Mouse (Mus musculus) forebrain, postnatal 0 days (tissue): ENCODE data around the gene Zfp239. TPM values are rescaled to one million over a fixed set of nuclear protein-coding genes. Genes with fewer than 3 reads are reported as not detected.

ENCODE experiments used
- ATAC-seq: fragments of 200-750 bp; cut with Nextera tagmentation; 2 replicates; pipeline ENCODE4 v1.8.0; 2017; ENCODE audit warnings: mild to moderate bottlenecking, moderate library complexity
- DNase-seq: peaks from one replicate; pipeline ENCODE4 v3.0.0-alpha.2; 2015
- H3K27ac ChIP-seq: fragments of 300-500 bp; sonication (generic); 2 replicates; pipeline ENCODE4 v1.5.1; 2014; ENCODE audit warnings: low read depth, mild to moderate bottlenecking, antibody characterized with exemption, low read length, moderate library complexity, mixed read lengths
- H3K27me3 ChIP-seq: fragments of 300-500 bp; sonication (generic); 2 replicates; pipeline ENCODE4 v1.6.1; 2014; ENCODE audit warnings: mild to moderate bottlenecking, low read length, mixed read lengths; ENCODE audit not compliant: insufficient read depth
- H3K36me3 ChIP-seq: fragments of 300-500 bp; sonication (generic); 2 replicates; pipeline ENCODE4 v1.6.1; 2014; ENCODE audit warnings: mild to moderate bottlenecking, moderate library complexity; ENCODE audit not compliant: insufficient read depth
- H3K4me1 ChIP-seq: fragments of 300-500 bp; sonication (generic); 2 replicates; pipeline ENCODE4 v1.6.1; 2014; ENCODE audit warnings: antibody characterized with exemption; ENCODE audit not compliant: insufficient read depth
- H3K4me2 ChIP-seq: fragments of 300-500 bp; sonication (generic); 2 replicates; pipeline ENCODE4 v1.6.1; 2014; ENCODE audit warnings: low read depth, mild to moderate bottlenecking, moderate library complexity
- H3K4me3 ChIP-seq: fragments of 300-500 bp; sonication (generic); 2 replicates; pipeline ENCODE4 v1.5.1; 2014; ENCODE audit warnings: low read depth, low read length, mixed read lengths
- H3K9ac ChIP-seq: fragments of 300-500 bp; sonication (generic); 2 replicates; pipeline ENCODE4 v1.6.1; 2014; ENCODE audit warnings: mild to moderate bottlenecking
- H3K9me3 ChIP-seq: fragments of 300-500 bp; sonication (generic); 2 replicates; pipeline ENCODE4 v1.6.1; 2016; ENCODE audit warnings: low read length
- CTCF ChIP-seq: sonication (generic); IDR thresholded peaks from 2 replicates; pipeline ENCODE4 v1.5.1; 2016; ENCODE audit warnings: antibody characterized with exemption, control low read depth, low read depth
- WGBS: fragments of 180-500 bp; shearing (Covaris S2); extraction: QIAGEN DNeasy Blood & Tissue Kit; methylation state at CpG from one replicate; pipeline ENCODE4 v1.1.7; 2014; 5-methylcytosine and 5-hydroxymethylcytosine counted together
- polyA plus RNA-seq: library from polyadenylated mRNA; unstranded; fragments of >200 nt; fragmentation: Nextera tagmentation; extraction: Ambion mirVana; gene quantifications from 2 replicates; pipeline ENCODE4 v1.2.1, GENCODE M21; 2015
- total RNA-seq: library from RNA; depleted of rRNA; stranded (reverse); fragments of >200 nt; gene quantifications from 2 replicates; pipeline ENCODE4 v1.2.3, GENCODE M21; 2014

The Zfp239 gene
- total and polyA plus RNA-seq, 2 experiments from 2014 or later, result 16.2 to 24.2 TPM

DNA sequence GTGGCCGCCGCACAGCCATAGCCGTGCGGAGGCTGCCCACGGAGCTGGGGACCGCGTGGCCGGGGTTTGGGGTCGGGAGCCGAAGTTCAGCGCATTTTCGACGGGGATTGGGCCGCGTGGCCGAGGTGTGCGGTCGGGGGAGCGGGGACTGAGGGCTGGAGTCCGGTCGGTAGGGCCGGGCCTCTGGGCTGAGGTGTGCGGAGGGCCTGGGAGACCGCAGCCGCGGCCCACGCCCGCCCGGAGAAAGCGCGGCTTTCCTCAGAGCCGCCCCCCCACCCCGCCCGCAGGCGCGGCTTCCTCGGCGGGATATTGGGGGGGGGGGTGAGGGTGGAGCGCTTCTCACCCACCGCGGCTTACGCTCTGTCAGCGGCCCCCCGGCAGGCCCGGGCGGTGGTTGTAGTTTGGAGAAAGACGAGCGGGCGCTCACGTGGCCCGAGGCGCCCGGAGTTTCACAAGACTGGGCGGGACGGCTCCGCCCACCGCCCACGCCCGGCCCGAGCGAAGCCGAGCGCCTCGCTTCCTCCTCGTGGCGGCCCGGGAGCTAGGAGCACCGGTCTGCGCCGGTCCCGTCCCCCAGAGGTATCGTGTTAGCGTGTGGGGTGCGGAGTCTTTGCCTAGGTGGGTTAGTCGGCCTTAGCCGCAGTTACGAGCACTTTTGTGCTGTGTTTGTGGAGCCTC, 45.5 kb downstream of the Zfp239 start:
- Histone ChIP-seq H3K4me1 (peaks cover 13% of the 10 kb centered on the region; the same call in 1 of the 2 replicates), H3K9ac (peak overlapping the region; percentile 74), H3K4me3 (peak overlapping the region; percentile 97), H3K36me3 (no peaks in the 10 kb centered on the region), H3K4me2 (peak overlapping the region; percentile 99), H3K27me3 (no peaks in the 10 kb centered on the region), H3K27ac (peak overlapping the region; percentile 86), H3K9me3 (no peaks in the 10 kb centered on the region)
- ATAC-seq, result peak; percentile 26; the same call in 1 of the 2 replicates
- peak; percentile 9; the same call in 1 of the 2 replicates for TF ChIP-seq CTCF
- DNase-seq, result peak; percentile 77
- WGBS, result under 1% methylated on average over 71 of the region's 77 CpGs

DNA sequence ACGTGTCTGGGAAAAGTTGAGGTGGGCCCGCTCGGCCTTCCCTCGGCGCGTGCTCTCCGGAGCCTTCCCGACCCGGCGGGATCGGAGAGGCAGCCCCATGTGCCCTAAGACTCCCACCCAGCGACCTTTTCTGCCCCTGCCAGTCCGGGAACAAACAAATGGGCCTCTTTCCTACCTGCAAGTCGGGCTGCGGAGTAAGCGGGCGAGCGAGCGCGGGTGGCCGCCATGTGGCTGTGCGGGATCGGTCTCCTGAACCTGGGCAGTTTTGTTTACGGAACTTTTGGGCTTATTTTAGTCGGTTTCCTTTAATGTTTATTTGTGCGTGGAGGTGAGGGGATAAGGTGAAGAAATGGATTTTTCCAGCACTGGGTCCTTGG, 46.1 kb downstream of the Zfp239 start:
- Histone ChIP-seq H3K9ac (peak overlapping the region; percentile 74), H3K4me3 (peak overlapping the region; percentile 97), H3K27ac (peak overlapping the region; percentile 86; the same call in 1 of the 2 replicates), H3K4me1 (peaks cover 13% of the 10 kb centered on the region; the same call in 1 of the 2 replicates), H3K27me3 (no peaks in the 10 kb centered on the region), H3K36me3 (no peaks in the 10 kb centered on the region), H3K9me3 (no peaks in the 10 kb centered on the region), H3K4me2 (peak overlapping the region; percentile 99)
- WGBS, result under 1% methylated on average over 26 of the region's 26 CpGs
- ATAC-seq, result no peak
- no peak for TF ChIP-seq CTCF
- DNase-seq, result no peak

DNA sequence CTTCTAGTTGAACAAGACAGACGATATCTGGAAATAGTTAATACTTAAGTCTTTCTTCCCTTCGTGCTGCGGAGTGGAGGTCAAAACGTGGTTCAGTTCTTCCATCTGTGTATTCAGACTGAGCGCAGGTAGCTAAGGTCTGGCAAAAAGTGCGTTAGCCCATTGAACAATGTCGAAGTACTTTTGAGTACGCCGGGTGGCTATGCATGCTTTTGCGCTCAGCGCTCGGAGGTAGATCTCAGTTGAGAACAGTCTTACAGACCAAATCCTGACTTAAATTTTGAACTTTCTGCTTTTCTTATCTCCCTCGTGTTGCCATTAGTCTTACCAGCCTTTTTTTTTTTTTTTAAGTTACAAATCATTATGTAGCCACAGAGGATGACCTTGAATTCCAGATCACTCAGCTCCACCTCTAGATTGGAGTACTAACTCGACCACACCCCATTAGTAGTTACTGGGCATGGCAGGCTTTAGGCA, 46.6 kb downstream of the Zfp239 start:
- under 1% methylated on average over 14 of the region's 14 CpGs for WGBS
- H3K9ac ChIP-seq, result peak overlapping the region; percentile 74; the same call in 1 of the 2 replicates
- no peak for ATAC-seq

DNA sequence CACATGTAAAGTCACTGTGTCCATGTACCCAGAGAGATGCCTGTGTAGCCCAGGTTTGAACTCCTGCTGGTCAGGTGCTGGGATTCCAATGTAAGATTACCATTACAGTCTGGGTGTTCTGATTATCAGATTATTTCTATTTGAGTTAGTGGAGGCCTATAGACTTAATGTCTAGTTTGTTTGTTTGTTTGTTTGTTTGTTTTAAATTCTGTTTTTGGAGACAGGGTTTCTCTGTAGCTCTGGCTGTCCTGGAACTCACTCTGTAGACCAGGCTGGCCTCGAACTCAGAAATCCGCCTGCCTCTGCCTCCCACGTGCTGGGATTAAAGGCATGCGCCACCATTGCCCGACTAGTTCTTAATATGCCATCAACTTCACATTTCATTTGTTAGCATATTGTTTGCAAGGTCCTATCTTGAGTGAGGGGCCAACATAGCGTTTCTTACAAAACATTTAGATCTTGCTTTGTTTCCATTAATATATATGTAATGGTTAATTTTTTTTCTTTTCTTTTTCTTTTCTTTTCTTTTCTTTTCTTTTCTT, 48.3 kb downstream of the Zfp239 start:
- no peak overlapping the region for H3K4me3 ChIP-seq
- H3K36me3 ChIP-seq, result no peaks in the 10 kb centered on the region
- peaks cover 13% of the 10 kb centered on the region; the same call in 1 of the 2 replicates for H3K4me1 ChIP-seq
- ATAC-seq (no peak), DNase-seq (no peak)
- no peaks in the 10 kb centered on the region for H3K9me3 ChIP-seq
- no peak overlapping the region for H3K9ac ChIP-seq
- TF ChIP-seq CTCF, result no peak
- 87% methylated on average over 6 of the region's 6 CpGs for WGBS
- no peak overlapping the region for H3K27ac ChIP-seq
- H3K27me3 ChIP-seq, result no peaks in the 10 kb centered on the region
- no peak overlapping the region for H3K4me2 ChIP-seq

More for the DNA sequence above, 46.6 kb downstream of the Zfp239 start:
- Histone ChIP-seq H3K27ac (no peak overlapping the region), H3K36me3 (no peaks in the 10 kb centered on the region), H3K9me3 (no peaks in the 10 kb centered on the region), H3K27me3 (no peaks in the 10 kb centered on the region), H3K4me3 (peak overlapping the region; percentile 97), H3K4me2 (peak overlapping the region; percentile 99), H3K4me1 (peaks cover 13% of the 10 kb centered on the region; the same call in 1 of the 2 replicates)
- TF ChIP-seq CTCF, result no peak
- no peak for DNase-seq

DNA sequence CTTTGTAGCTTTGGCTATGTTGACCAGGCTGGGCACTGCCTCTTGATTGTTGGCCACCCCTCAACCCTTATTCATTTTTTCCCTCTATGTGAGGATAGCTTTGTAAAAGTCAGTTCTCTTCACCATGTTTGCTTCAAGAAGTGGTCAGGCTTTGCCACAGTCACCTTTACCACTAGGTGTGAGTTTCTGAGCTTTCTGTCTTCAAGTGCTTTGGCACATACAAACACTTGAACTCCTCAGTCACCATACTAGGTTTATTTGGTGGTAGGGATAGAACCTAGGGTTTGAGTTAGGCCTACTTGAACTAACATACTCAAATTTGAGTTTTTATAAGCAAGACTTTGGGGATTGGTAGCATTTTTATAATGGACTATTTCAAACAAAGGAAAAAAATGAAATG, 52.6 kb downstream of the Zfp239 start:
- no peaks in the 10 kb centered on the region for H3K36me3 ChIP-seq
- H3K4me1 ChIP-seq, result peaks cover 8% of the 10 kb centered on the region
- H3K27me3 ChIP-seq, result no peaks in the 10 kb centered on the region
- no peak overlapping the region for H3K9ac ChIP-seq
- TF ChIP-seq CTCF, result no peak
- H3K27ac ChIP-seq, result no peak overlapping the region
- no peak overlapping the region for H3K4me3 ChIP-seq
- no peaks in the 10 kb centered on the region for H3K9me3 ChIP-seq
- H3K4me2 ChIP-seq, result no peak overlapping the region
- DNase-seq (no peak), ATAC-seq (no peak)

DNA sequence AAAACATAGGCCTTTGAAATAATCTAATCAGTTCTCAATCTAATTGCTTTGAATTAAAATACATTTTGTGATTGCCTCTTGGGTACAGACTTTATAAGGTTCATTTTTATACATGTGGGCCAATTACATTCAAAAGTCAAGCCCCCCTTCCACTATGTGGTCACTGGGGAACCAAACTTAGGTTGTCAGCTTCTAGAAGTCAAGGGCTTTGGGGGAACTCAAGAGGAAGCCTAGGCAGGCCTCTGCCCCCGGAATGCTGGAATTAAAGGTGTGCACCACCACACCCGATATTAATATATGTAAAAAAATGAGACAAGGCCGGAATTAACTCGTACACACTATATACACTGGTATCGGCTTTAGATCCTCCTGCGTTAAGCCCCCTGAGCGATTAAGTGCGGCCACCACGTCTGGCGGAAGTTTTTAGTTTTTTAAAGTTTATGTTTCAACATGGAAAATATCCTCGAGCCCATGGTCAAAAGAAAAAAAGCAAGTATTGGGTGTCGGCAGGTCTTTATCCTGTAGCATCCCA, 54.4 kb downstream of the Zfp239 start:
- Histone ChIP-seq H3K36me3 (no peaks in the 10 kb centered on the region), H3K4me3 (peak overlapping the region; percentile 43), H3K9ac (peak overlapping the region; percentile 55; the same call in 1 of the 2 replicates), H3K4me2 (peak overlapping the region; percentile 94), H3K9me3 (no peaks in the 10 kb centered on the region), H3K27me3 (no peaks in the 10 kb centered on the region), H3K27ac (peak overlapping the region; percentile 11; the same call in 1 of the 2 replicates), H3K4me1 (peaks cover 8% of the 10 kb centered on the region)
- ATAC-seq (no peak), DNase-seq (no peak)
- no peak for TF ChIP-seq CTCF
- 2% methylated on average over 12 of the region's 12 CpGs for WGBS
